Mouse (Mus musculus) erythroblast, embryonic 14.5 days (primary cell): ENCODE results near the gene Dqx1. TPM values are rescaled to one million over a fixed set of nuclear protein-coding genes. Genes with fewer than 3 reads are reported as not detected.

Experiments
- H3K27me3 ChIP-seq: 2 replicates; pipeline ENCODE4 v1.6.1; 2012; ENCODE audit warnings: inconsistent platforms; ENCODE audit not compliant: control insufficient read depth
- H3K36me3 ChIP-seq: 2 replicates; pipeline ENCODE4 v1.6.1; 2012; ENCODE audit warnings: mild to moderate bottlenecking, inconsistent platforms; ENCODE audit not compliant: control insufficient read depth
- H3K4me1 ChIP-seq: 2 replicates; pipeline ENCODE4 v1.6.1; 2012; ENCODE audit warnings: inconsistent platforms; ENCODE audit not compliant: control insufficient read depth
- H3K4me3 ChIP-seq: replicated peaks from 2 replicates; pipeline ENCODE3; 2012; ENCODE audit warnings: moderate library complexity, mild to moderate bottlenecking, inconsistent platforms
- H3K9me3 ChIP-seq: 2 replicates; pipeline ENCODE4 v1.6.1; 2012; ENCODE audit warnings: low read length, inconsistent platforms, mixed read lengths; ENCODE audit not compliant: control insufficient read depth
- GATA1 ChIP-seq: IDR thresholded peaks from 2 replicates; pipeline ENCODE4 v1.6.1; 2012; ENCODE audit warnings: low read length, inconsistent platforms, mixed read lengths
- TAL1 ChIP-seq: IDR thresholded peaks from 3 replicates; pipeline ENCODE4 v1.6.1; 2012; ENCODE audit warnings: low read length, inconsistent platforms, mixed read lengths
- polyA plus RNA-seq: library from polyadenylated mRNA; stranded (reverse); fragments of >175 nt; gene quantifications from 2 replicates; pipeline ENCODE4 v1.2.3, GENCODE M21; 2012

Gene Dqx1
- polyA plus RNA-seq, 1 experiment = 0.14 TPM

GRCm38 (mm10) chr6:83029777-83030176, 27.9 kb upstream of the Dqx1 start:
- Histone ChIP-seq H3K4me1 (peaks cover 84% of the 10 kb centered on the region), H3K27me3 (peaks cover 14% of the 10 kb centered on the region), H3K36me3 (peaks cover 75% of the 10 kb centered on the region), H3K4me3 (no peak overlapping the region), H3K9me3 (no peaks in the 10 kb centered on the region)
- TF ChIP-seq GATA1 = no peak
- TF ChIP-seq TAL1 = no peak

DNA sequence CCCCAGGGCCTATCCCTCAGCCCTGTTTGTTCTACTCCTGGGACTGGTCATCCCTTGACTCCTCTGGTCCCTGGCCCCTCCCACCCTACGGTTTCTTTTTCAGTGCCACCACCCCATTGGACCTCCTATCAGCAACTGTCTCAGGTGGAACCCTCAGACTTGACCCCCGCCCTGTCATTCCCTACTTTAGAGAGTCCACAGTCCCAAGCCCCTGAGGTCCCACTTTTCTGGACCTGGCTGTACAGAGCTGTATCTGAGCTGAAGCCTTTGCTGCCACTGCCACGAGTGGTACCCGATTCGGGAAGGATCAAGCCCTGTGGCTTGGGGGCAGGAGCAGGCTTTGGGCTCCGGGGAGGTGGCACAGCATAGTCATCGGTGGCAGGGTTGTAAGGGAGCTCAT, 26.5 kb upstream of the Dqx1 start:
- Histone ChIP-seq H3K4me3 (peak overlapping the region; percentile 74), H3K9me3 (no peaks in the 10 kb centered on the region), H3K4me1 (peaks cover 87% of the 10 kb centered on the region), H3K27me3 (peaks cover 25% of the 10 kb centered on the region), H3K36me3 (peaks cover 65% of the 10 kb centered on the region)
- TF ChIP-seq TAL1 = no peak

- Histone ChIP-seq H3K4me1 (peaks cover 87% of the 10 kb centered on the region), H3K4me3 (peak overlapping the region; percentile 74), H3K9me3 (no peaks in the 10 kb centered on the region), H3K36me3 (peaks cover 56% of the 10 kb centered on the region), H3K27me3 (peaks cover 25% of the 10 kb centered on the region)
- no peak for TF ChIP-seq TAL1
- TF ChIP-seq GATA1 = no peak
These were observed 25.6 kb upstream of the Dqx1 start for GRCm38 (mm10) chr6:83031921-83032590.

DNA sequence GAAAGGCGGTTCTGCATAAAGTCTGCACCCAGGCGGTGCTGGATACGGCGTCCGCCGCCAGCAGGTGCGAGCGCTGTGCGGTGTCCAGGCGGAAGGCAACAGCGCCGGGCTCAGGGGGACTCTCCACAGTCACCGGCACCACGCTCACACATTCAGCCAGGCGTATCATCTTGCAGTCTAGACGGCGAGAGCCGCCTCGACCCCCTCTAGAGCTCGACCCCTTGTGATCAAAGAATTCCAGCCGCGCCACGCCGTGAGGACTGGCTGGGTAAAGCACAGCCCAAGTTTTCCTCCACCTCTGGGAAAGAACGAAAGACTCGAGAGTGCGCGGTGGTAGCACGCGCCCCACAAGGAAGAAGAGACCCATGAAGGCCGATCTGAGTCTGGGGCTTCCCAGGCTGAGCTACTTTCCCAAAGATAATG, 24.9 kb upstream of the Dqx1 start:
- TF ChIP-seq TAL1 (no peak), GATA1 (no peak)
- H3K4me1 ChIP-seq = peaks cover 85% of the 10 kb centered on the region
- H3K27me3 ChIP-seq = peaks cover 25% of the 10 kb centered on the region
- peak overlapping the region; percentile 74 for H3K4me3 ChIP-seq
- no peaks in the 10 kb centered on the region for H3K9me3 ChIP-seq
- H3K36me3 ChIP-seq = peaks cover 49% of the 10 kb centered on the region

- H3K4me3 ChIP-seq = peak within 1 kb of the TSS; percentile 74
- peaks cover 41% of the 10 kb centered on the region for H3K36me3 ChIP-seq
- H3K9me3 ChIP-seq = no peaks in the 10 kb centered on the region
- peaks cover 25% of the 10 kb centered on the region for H3K27me3 ChIP-seq
- TF ChIP-seq GATA1 (no peak), TAL1 (no peak)
- peaks cover 85% of the 10 kb centered on the region for H3K4me1 ChIP-seq
These were observed 24.1 kb upstream of the Dqx1 start, which contains the start of the genes Dok1 and Loxl3 for GRCm38 (mm10) chr6:83033249-83034185. Dok1 (minus strand) TSS chr6:83033471. Loxl3 (plus strand) TSS chr6:83034173.

- H3K4me3 ChIP-seq = peak overlapping the region; percentile 74
- peaks cover 88% of the 10 kb centered on the region for H3K4me1 ChIP-seq
- peaks cover 25% of the 10 kb centered on the region for H3K27me3 ChIP-seq
- no peaks in the 10 kb centered on the region for H3K9me3 ChIP-seq
- H3K36me3 ChIP-seq = peaks cover 32% of the 10 kb centered on the region
- TF ChIP-seq TAL1 = no peak
- no peak for TF ChIP-seq GATA1
These were observed 23.1 kb upstream of the Dqx1 start for GRCm38 (mm10) chr6:83034463-83035055.

- H3K9me3 ChIP-seq = no peaks in the 10 kb centered on the region
- peaks cover 22% of the 10 kb centered on the region for H3K27me3 ChIP-seq
- H3K36me3 ChIP-seq = peaks cover 5% of the 10 kb centered on the region
- H3K4me1 ChIP-seq = peaks cover 85% of the 10 kb centered on the region
- no peak overlapping the region for H3K4me3 ChIP-seq
- TF ChIP-seq GATA1 = no peak
- no peak for TF ChIP-seq TAL1
These were observed 20.5 kb upstream of the Dqx1 start for GRCm38 (mm10) chr6:83037188-83037587.

DNA sequence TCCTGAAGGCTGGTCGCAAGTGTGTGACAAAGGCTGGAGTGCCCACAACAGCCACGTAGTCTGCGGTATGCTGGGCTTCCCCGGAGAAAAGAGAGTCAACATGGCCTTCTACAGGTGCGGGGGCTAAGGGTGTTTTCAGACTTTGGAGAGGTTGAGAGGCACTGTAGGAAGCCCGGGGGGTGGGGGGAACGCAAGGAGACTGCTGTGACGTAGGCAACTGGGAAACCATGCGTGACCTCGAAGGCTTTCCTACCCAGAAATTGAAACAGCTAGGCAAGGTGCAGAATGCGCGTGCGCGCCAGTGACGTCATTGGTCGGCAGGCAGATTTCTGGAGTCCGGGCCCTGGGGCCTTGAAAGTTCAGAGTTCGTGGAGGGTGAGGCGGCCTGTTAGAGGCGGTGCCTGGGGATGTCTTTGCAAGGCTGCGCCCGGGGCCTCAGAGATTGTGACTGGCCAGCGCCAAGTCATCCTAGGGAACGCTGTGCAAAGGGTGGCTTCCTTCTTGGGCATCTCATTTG, 19.1 kb upstream of the Dqx1 start:
- peak; percentile 30; the same call in 1 of the 2 replicates for TF ChIP-seq GATA1
- 0 out of 3 replicates have a peak, but pooled peaks have one; percentile 35 for TF ChIP-seq TAL1
- Histone ChIP-seq H3K4me3 (peak overlapping the region; percentile 37), H3K36me3 (no peaks in the 10 kb centered on the region), H3K27me3 (peaks cover 22% of the 10 kb centered on the region), H3K9me3 (no peaks in the 10 kb centered on the region), H3K4me1 (peaks cover 82% of the 10 kb centered on the region)

DNA sequence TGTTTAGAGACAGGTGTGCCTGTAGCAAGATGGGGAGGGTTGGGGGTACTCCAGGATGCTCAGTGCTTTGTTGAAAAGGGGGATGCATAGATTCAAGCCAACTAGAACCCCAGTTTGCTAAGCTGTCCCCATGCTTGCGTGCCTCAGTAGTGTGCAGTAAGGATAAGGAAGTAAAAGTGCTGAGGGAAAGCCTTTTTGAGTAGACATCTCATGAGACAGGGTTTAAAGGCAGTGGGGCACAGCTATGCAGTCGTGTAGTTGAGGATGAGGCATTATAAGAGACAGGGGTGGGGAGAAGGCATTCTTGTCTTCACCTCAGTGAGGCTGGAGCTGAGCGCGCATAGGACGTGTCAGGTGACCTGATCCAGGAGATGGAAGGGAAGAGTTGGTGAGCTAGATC, 17.0 kb upstream of the Dqx1 start:
- no peak for TF ChIP-seq GATA1
- no peak for TF ChIP-seq TAL1
- peaks cover 73% of the 10 kb centered on the region for H3K4me1 ChIP-seq
- no peaks in the 10 kb centered on the region for H3K9me3 ChIP-seq
- no peak overlapping the region for H3K4me3 ChIP-seq
- peaks cover 5% of the 10 kb centered on the region for H3K27me3 ChIP-seq
- no peaks in the 10 kb centered on the region for H3K36me3 ChIP-seq
